Mouse (Mus musculus) inflammation-experienced regulatory T-cells, adult 16 weeks (primary cell): ENCODE measurements around the gene Pax1. TPM values are rescaled to one million over a fixed set of nuclear protein-coding genes. Genes with fewer than 3 reads are reported as not detected.

ENCODE experiments used
- polyA plus RNA-seq: library from polyadenylated mRNA; unstranded; fragments of 100-300 nt; shearing (Covaris generic); gene quantifications from one replicate; pipeline ENCODE4 v1.2.1, GENCODE M21; 2017

The Pax1 gene
- not detected for polyA plus RNA-seq

DNA sequence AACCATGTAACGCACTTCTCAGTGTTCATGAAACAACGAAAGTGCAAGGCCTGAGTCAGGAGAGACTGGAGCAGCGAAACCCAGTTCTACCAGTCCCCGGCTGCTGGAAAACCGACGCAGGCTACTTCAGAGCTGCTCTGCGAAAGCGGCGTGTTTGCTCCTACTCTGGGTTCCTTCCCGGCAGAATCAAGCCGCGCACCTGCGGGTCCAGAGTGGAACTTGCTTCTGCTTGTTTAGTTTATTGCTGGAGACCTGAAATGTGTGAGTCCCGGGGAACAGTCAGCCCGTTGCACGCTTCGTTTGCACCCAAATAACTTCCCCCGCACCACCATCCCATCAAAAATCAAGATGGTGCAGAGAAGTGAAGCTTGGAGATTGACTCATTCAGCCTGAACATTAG lies at the start of gene Pax1:
Pax1 (plus strand) TSS at position 345 of the 400 bp plus-strand sequence.

Other genes starting within 250 kb of the Pax1 start
- gene Nkx2-2, start 167.7 kb upstream of the Pax1 start, polyA plus RNA-seq = not detected